Mouse (Mus musculus) heart, postnatal 4 days (tissue): ENCODE data around the gene Kctd12. TPM values are rescaled to one million over a fixed set of nuclear protein-coding genes. Genes with fewer than 3 reads are reported as not detected.

Experiments used
- DNase-seq: peaks from one replicate; pipeline ENCODE4 v3.0.0; 2021
- microRNA-seq, 2 experiments: library from miRNA; unstranded; fragments of <30 nt; microRNA quantifications; one replicate each; pipeline ENCODE4 v1.2.0; 2021 to 2022
- total RNA-seq, 2 experiments: library from RNA; stranded (reverse); gene quantifications; 2 replicates each; pipeline ENCODE4 v1.2.3; 2021

The Kctd12 gene
- total RNA-seq, 2 experiments from 2014 or later: 58.2 to 58.8 TPM

GRCm38 (mm10) chr14:102962019-102962418, 20.4 kb downstream of the Kctd12 start:
- no peak for DNase-seq

GRCm38 (mm10) chr14:102953511-102953910, 28.9 kb downstream of the Kctd12 start:
- no peak for DNase-seq

- no peak for DNase-seq
These were observed 30.5 kb downstream of the Kctd12 start for GRCm38 (mm10) chr14:102951974-102952373.

GRCm38 (mm10) chr14:102947796-102948195, 34.6 kb downstream of the Kctd12 start:
- DNase-seq: no peak

GRCm38 (mm10) chr14:102942222-102942843, 40.1 kb downstream of the Kctd12 start:
- DNase-seq: no peak

GRCm38 (mm10) chr14:102934878-102935277, 47.6 kb downstream of the Kctd12 start:
- no peak for DNase-seq

GRCm38 (mm10) chr14:102930933-102931332, 51.5 kb downstream of the Kctd12 start:
- no peak for DNase-seq

- DNase-seq: no peak
These were observed 52.9 kb downstream of the Kctd12 start for GRCm38 (mm10) chr14:102929545-102929944.

- no peak for DNase-seq
These were observed 54.5 kb downstream of the Kctd12 start for GRCm38 (mm10) chr14:102927847-102928466.

Small RNA genes lying within 50 kb of the gene (microRNA-seq; reads per million reads assigned to microRNA genes)
- 3.1 to 9.0 reads per million in 2 experiments for gene Mir5130

Other genes starting within 250 kb of the Kctd12 start
- gene Acod1, start 64.3 kb upstream of the Kctd12 start, total RNA-seq: not detected
- 10 to 100 TPM; 17.8 to 18.3 TPM for gene Cln5, start 87.6 kb upstream of the Kctd12 start, total RNA-seq
- gene Fbxl3, start 116.9 kb upstream of the Kctd12 start, total RNA-seq: 10 to 100 TPM; 57.6 to 59.7 TPM